Mouse (Mus musculus): ENCODE data around the gene Gm28041. TPM values are rescaled to one million over a fixed set of nuclear protein-coding genes. Genes with fewer than 3 reads are reported as not detected.
"Not testable (repeated sequence)": the region's sequence is repeated elsewhere in the genome, so short reads cannot be mapped to it uniquely, and the experiment has no call there.

Gene Gm28041
- polyA plus RNA-seq, 1 experiment from 2014 or later: 0.42 TPM

DNA sequence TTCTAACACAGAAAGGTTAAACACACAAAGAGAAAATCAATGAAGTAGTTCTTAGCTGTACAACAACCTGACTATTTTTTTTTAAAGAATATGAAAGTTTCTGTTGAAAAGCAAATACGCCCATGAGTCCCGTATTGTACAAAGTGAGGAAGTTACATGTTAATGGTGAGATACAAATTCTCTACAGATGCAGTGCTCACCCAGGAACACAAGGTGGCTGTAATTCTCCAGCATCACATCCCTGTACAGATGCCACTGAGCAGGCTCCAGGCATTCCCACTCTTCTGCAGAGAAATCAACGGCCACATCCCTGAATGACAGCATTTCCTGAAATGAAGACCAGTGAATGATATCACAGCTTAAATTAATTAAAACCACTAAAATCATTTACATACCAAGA lies 38.1 kb upstream of the Gm28041 start:
- H3K27me3 ChIP-seq (ENCODE audit: insufficient read depth, low read length); H3K36me3 ChIP-seq (replicated peaks; ENCODE audit: insufficient read depth, low read length); ATAC-seq; H3K4me2 ChIP-seq (ENCODE audit: low read depth, low read length); H3K4me3 ChIP-seq (ENCODE audit: low read depth, low read length); H3K9ac ChIP-seq (replicated peaks); H3K4me1 ChIP-seq (ENCODE audit: insufficient read depth); H3K9me3 ChIP-seq (ENCODE audit: low read length); H3K27ac ChIP-seq (ENCODE audit: low read depth); DNase-seq: not testable (repeated sequence)
- WGBS (ENCODE audit: insufficient replicate concordance): 55% methylated on average over 3 of the region's 3 CpGs
- peak; percentile 49 for TF ChIP-seq CTCF (IDR thresholded peaks at IDR 0.05; ENCODE audit: low read depth)

GRCm38 (mm10) chr13:67399183-67399903 lies 23.8 kb upstream of the Gm28041 start, which contains the start of gene Zfp429:
Zfp429 (minus strand) TSS chr13:67399819.
- peak within 1 kb of the TSS; percentile 77 for H3K4me2 ChIP-seq (ENCODE audit: low read depth, low read length)
- peak; percentile 70 for DNase-seq
- H3K36me3 ChIP-seq (replicated peaks; ENCODE audit: insufficient read depth, low read length); H3K4me1 ChIP-seq (ENCODE audit: insufficient read depth); H3K27me3 ChIP-seq (ENCODE audit: insufficient read depth, low read length); H3K9me3 ChIP-seq (ENCODE audit: low read length): not testable (repeated sequence)
- ATAC-seq: peak; percentile 93
- peak within 1 kb of the TSS; percentile 60 for H3K4me3 ChIP-seq (ENCODE audit: low read depth, low read length)
- whole genome bisulfite sequencing (ENCODE audit: insufficient replicate concordance): 2% methylated on average over 14 of the region's 16 CpGs
- H3K9ac ChIP-seq (replicated peaks): peak within 1 kb of the TSS; percentile 58
- H3K27ac ChIP-seq (ENCODE audit: low read depth): peak within 1 kb of the TSS; percentile 76

- not testable (repeated sequence) for H3K27me3 ChIP-seq (ENCODE audit: insufficient read depth, low read length); H3K9ac ChIP-seq (replicated peaks); H3K27ac ChIP-seq (ENCODE audit: low read depth); DNase-seq; H3K4me3 ChIP-seq (ENCODE audit: low read depth, low read length); H3K4me2 ChIP-seq (ENCODE audit: low read depth, low read length); H3K9me3 ChIP-seq (ENCODE audit: low read length); ATAC-seq; H3K4me1 ChIP-seq (ENCODE audit: insufficient read depth); H3K36me3 ChIP-seq (replicated peaks; ENCODE audit: insufficient read depth, low read length)
- TF ChIP-seq CTCF (IDR thresholded peaks at IDR 0.05; ENCODE audit: low read depth): peak; percentile 32
- 62% methylated on average over 3 of the region's 3 CpGs for WGBS (ENCODE audit: insufficient replicate concordance)
Measured at GRCm38 (mm10) chr13:67376255-67376654, 722 bp upstream of the Gm28041 start.

GRCm38 (mm10) chr13:67360131-67360744 lies 15.3 kb downstream of the Gm28041 start, which contains the start of the genes Gm28044 and Zfp953:
Gm28044 (minus strand) TSS chr13:67360536.
Zfp953 (minus strand) TSS chr13:67360605.
- Histone ChIP-seq H3K36me3 (replicated peaks; ENCODE audit: insufficient read depth, low read length) (no peaks in the 10 kb centered on the region), H3K4me2 (ENCODE audit: low read depth, low read length) (peak within 1 kb of the TSS; percentile 81), H3K4me3 (ENCODE audit: low read depth, low read length) (peak within 1 kb of the TSS; percentile 91), H3K27ac (ENCODE audit: low read depth) (peak within 1 kb of the TSS; percentile 90), H3K9ac (replicated peaks) (peak within 1 kb of the TSS; percentile 85), H3K27me3 (ENCODE audit: insufficient read depth, low read length) (no peaks in the 10 kb centered on the region), H3K9me3 (ENCODE audit: low read length) (no peaks in the 10 kb centered on the region), H3K4me1 (ENCODE audit: insufficient read depth) (peaks cover 11% of the 10 kb centered on the region)
- peak; percentile 90 for DNase-seq
- WGBS (ENCODE audit: insufficient replicate concordance): under 1% methylated on average over 15 of the region's 15 CpGs
- peak; percentile 93 for ATAC-seq
- TF ChIP-seq EP300 (IDR thresholded peaks at IDR 0.05; ENCODE audit: low read depth): no peak
- TF ChIP-seq CTCF (IDR thresholded peaks at IDR 0.05; ENCODE audit: low read depth): peak; percentile 41

GRCm38 (mm10) chr13:67351854-67352253 lies 23.7 kb downstream of the Gm28041 start:
- Histone ChIP-seq H3K4me3 (ENCODE audit: low read depth, low read length) (no peak overlapping the region), H3K9me3 (ENCODE audit: low read length) (no peaks in the 10 kb centered on the region), H3K9ac (replicated peaks) (no peak overlapping the region), H3K27ac (ENCODE audit: low read depth) (no peak overlapping the region), H3K27me3 (ENCODE audit: insufficient read depth, low read length) (no peaks in the 10 kb centered on the region), H3K4me1 (ENCODE audit: insufficient read depth) (no peaks in the 10 kb centered on the region), H3K4me2 (ENCODE audit: low read depth, low read length) (no peak overlapping the region), H3K36me3 (replicated peaks; ENCODE audit: insufficient read depth, low read length) (no peaks in the 10 kb centered on the region)
- ATAC-seq (no peak), DNase-seq (no peak)
- no peak for TF ChIP-seq EP300 (IDR thresholded peaks at IDR 0.05; ENCODE audit: low read depth)
- no peak for TF ChIP-seq CTCF (IDR thresholded peaks at IDR 0.05; ENCODE audit: low read depth)

DNA sequence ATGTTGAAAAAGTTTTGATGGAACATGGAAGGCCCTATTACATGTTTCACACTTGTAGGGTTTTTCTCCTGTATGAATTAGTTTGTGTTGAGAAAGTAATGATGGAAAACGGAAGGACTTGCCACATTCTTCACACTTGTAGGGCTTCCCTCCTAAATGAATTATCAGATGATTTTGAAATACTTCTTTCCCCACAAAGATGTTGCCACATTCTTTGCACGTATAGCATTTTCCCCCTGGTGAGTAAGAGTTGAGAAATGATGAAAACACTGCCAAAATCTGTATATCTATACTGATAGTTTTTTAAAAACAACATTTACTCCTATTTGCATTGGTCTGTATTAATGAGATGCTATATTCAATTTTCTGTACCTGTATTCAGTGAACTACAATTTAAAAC lies 32.1 kb downstream of the Gm28041 start:
- no peak for DNase-seq
- WGBS (ENCODE audit: insufficient replicate concordance): 66% methylated on average over 2 of the region's 2 CpGs
- ATAC-seq: no peak
- TF ChIP-seq EP300 (IDR thresholded peaks at IDR 0.05; ENCODE audit: low read depth) (no peak), CTCF (IDR thresholded peaks at IDR 0.05; ENCODE audit: low read depth) (no peak)
- Histone ChIP-seq H3K36me3 (replicated peaks; ENCODE audit: insufficient read depth, low read length) (peaks cover 18% of the 10 kb centered on the region), H3K4me1 (ENCODE audit: insufficient read depth) (no peaks in the 10 kb centered on the region), H3K4me3 (ENCODE audit: low read depth, low read length) (no peak overlapping the region), H3K9me3 (ENCODE audit: low read length) (no peaks in the 10 kb centered on the region), H3K27me3 (ENCODE audit: insufficient read depth, low read length) (no peaks in the 10 kb centered on the region), H3K9ac (replicated peaks) (no peak overlapping the region), H3K4me2 (ENCODE audit: low read depth, low read length) (no peak overlapping the region), H3K27ac (ENCODE audit: low read depth) (no peak overlapping the region)
